Mouse (Mus musculus) large intestine, adult 2 months (tissue): ENCODE results near the gene Crebbp. TPM values are rescaled to one million over a fixed set of nuclear protein-coding genes. Genes with fewer than 3 reads are reported as not detected.
"Not testable (repeated sequence)": the region's sequence is repeated elsewhere in the genome, so short reads cannot be mapped to it uniquely, and the experiment has no call there.

Source experiments
- DNase-seq: peaks from one replicate; pipeline ENCODE4 v3.0.0-alpha.2; 2012; ENCODE audit warnings: low read depth, low spot score
- WGBS: fragments of 180-500 bp; shearing (Covaris S2); methylation state at CpG from one replicate; pipeline ENCODE4 v1.1.7; 2018; 5-methylcytosine and 5-hydroxymethylcytosine counted together
- polyA plus RNA-seq: library from polyadenylated mRNA; depleted of rRNA; stranded (reverse); fragments of >200 nt; gene quantifications from 2 replicates; pipeline ENCODE4 v1.2.3, GENCODE M21; 2012

The Crebbp gene
- polyA plus RNA-seq, 1 experiment, result 18.2 TPM

- WGBS, result 96% methylated on average over 1 of the region's 1 CpGs
- no peak for DNase-seq
Measured at GRCm38 (mm10) chr16:4168476-4168875, 45.3 kb downstream of the Crebbp start.

GRCm38 (mm10) chr16:4160898-4161247 lies 52.9 kb downstream of the Crebbp start:
- DNase-seq, result no peak

GRCm38 (mm10) chr16:4160246-4160897 lies 53.4 kb downstream of the Crebbp start:
- 59% methylated on average over 4 of the region's 4 CpGs for WGBS

GRCm38 (mm10) chr16:4153121-4153520 lies 60.7 kb downstream of the Crebbp start:
- WGBS, result 88% methylated on average over 1 of the region's 1 CpGs
- no peak for DNase-seq

More at GRCm38 (mm10) chr16:4160246-4160897, 53.4 kb downstream of the Crebbp start:
- peak; percentile 4 for DNase-seq

GRCm38 (mm10) chr16:4138541-4138940 lies 75.3 kb downstream of the Crebbp start:
- WGBS, result 72% methylated on average over 6 of the region's 6 CpGs
- no peak for DNase-seq

- DNase-seq, result no peak
- 98% methylated on average over 1 of the region's 1 CpGs for WGBS
Measured at GRCm38 (mm10) chr16:4133754-4134153, 80.0 kb downstream of the Crebbp start.

- no peak for DNase-seq
- WGBS, result 59% methylated on average over 1 of the region's 1 CpGs
Measured at GRCm38 (mm10) chr16:4128894-4129293, 84.9 kb downstream of the Crebbp start.

- 92% methylated on average over 4 of the region's 4 CpGs for WGBS
- no peak for DNase-seq
Measured at GRCm38 (mm10) chr16:4117072-4117471, 96.7 kb downstream of the Crebbp start.

- 86% methylated on average over 2 of the region's 2 CpGs for WGBS
- no peak for DNase-seq
Measured at GRCm38 (mm10) chr16:4100374-4100773, 113.4 kb downstream of the Crebbp start.

- DNase-seq, result no peak
- WGBS, result 95% methylated on average over 1 of the region's 1 CpGs
Measured at GRCm38 (mm10) chr16:4097521-4097920, 116.3 kb downstream of the Crebbp start.

GRCm38 (mm10) chr16:4096898-4097297 lies 116.9 kb downstream of the Crebbp start:
- no peak for DNase-seq

- WGBS, result 92% methylated on average over 3 of the region's 3 CpGs
- DNase-seq, result no peak
Measured at GRCm38 (mm10) chr16:4096141-4096540, 117.7 kb downstream of the Crebbp start.

GRCm38 (mm10) chr16:4087214-4087913 lies 126.4 kb downstream of the Crebbp start:
- DNase-seq, result no peak
- 94% methylated on average over 8 of the region's 8 CpGs for WGBS

GRCm38 (mm10) chr16:4085851-4086387 lies 127.9 kb downstream of the Crebbp start:
- 95% methylated on average over 9 of the region's 9 CpGs for WGBS
- no peak for DNase-seq

- no peak for DNase-seq
- WGBS, result 95% methylated on average over 7 of the region's 7 CpGs
Measured at GRCm38 (mm10) chr16:4085051-4085450, 128.7 kb downstream of the Crebbp start.

- DNase-seq, result not testable (repeated sequence)
- 27% methylated on average over 3 of the region's 3 CpGs for WGBS
Measured at GRCm38 (mm10) chr16:4080419-4080818, 133.4 kb downstream of the Crebbp start.

GRCm38 (mm10) chr16:4079656-4080055 lies 134.1 kb downstream of the Crebbp start:
- WGBS, result 77% methylated on average over 1 of the region's 1 CpGs
- DNase-seq, result no peak

- 62% methylated on average over 10 of the region's 10 CpGs for WGBS
- not testable (repeated sequence) for DNase-seq
Measured at GRCm38 (mm10) chr16:4078302-4078701, 135.5 kb downstream of the Crebbp start.

- WGBS, result under 1% methylated on average over 58 of the region's 58 CpGs
- peak; percentile 43 for DNase-seq
Measured at GRCm38 (mm10) chr16:4077384-4078061, 136.3 kb downstream of the Crebbp start, which contains the start of gene Trap1. Gene Trap1 (minus strand): TSS chr16:4077827.

- DNase-seq, result no peak
- WGBS, result 64% methylated on average over 3 of the region's 3 CpGs
Measured at GRCm38 (mm10) chr16:4074836-4075235, 139.0 kb downstream of the Crebbp start.
